Mouse (Mus musculus): Measurements from ENCODE around the gene Zfand4.

The Zfand4 gene

DNA sequence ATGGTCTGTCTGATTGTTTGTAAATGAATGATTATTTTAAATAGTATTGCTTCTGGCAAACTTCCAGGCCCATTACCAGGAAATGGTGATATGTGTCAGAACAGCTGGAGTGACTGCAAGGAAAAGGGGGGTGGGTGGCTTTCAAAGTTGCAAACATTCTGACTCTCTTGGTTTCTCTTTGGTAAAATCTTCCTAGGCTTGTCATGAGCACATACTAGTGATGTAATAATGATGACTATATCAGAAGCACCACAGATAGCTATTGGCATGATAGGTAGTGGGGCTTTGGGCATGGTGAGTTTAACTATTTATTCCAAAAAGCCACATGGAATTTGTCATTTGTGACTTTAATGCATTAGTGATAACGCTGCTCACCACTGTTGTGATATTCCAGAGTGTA is 110.1 kb downstream of the Zfand4 start:
- DNase-seq (ENCODE audit: low read depth, low spot score), result no peak

DNA sequence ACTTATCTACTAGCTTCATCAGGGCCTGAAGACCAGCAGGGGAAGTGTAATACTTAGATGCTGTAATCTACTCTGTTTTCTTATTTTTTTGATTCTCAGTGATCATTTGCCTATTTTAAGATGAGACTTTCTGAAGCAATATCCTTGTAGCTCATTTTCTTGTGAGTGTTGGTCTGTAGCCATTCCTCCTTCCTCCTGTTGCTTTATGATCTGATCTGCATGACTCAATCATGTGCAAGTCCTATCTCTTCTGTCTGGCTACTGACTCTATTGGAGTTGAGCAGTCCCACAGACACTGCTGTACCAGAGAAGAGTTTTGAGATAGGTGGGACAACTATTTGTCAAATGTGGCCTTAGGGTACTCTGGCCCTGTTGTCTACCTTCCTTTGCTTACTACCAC is 110.6 kb downstream of the Zfand4 start:
- DNase-seq (ENCODE audit: low read depth, low spot score), result no peak

DNA sequence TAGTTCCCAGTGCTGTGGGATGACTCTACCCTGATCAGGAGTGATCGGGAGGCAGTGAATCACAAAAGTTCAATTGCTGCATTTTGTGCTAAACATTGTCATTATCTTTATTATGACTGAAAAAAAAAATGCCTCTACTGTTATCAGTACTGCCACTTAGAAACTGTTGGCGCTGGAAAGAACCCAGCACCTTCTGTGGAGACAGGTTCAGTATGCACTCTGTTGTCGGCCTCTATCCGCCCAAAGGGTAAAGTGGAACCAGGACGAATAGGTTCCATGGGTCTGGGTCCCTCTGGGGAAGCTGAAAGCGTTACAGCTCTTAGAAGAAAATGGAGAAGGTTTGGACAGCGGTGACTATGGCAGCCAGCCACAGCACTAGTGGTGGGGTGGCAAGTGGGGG is 114.9 kb downstream of the Zfand4 start:
- DNase-seq (ENCODE audit: low read depth, low spot score), result no peak

Data from forelimb bud, embryonic 11.5 days (tissue).